Mouse (Mus musculus) heart, embryonic 11.5 days (tissue): ENCODE data around the gene Rbbp4. TPM values are rescaled to one million over a fixed set of nuclear protein-coding genes. Genes with fewer than 3 reads are reported as not detected.

Experiments
- ATAC-seq: fragments of 200-750 bp; cut with Nextera tagmentation; replicated peaks from 2 replicates; pipeline ENCODE4 v1.8.0; 2017; ENCODE audit warnings: moderate library complexity; ENCODE audit not compliant: insufficient number of reproducible peaks, low FRiP score, low TSS enrichment
- H3K27ac ChIP-seq: fragments of 300-500 bp; sonication (generic); 2 replicates; pipeline ENCODE4 v1.5.1; 2014; ENCODE audit warnings: mild to moderate bottlenecking, low read depth, low read length
- H3K27me3 ChIP-seq: fragments of 300-500 bp; sonication (generic); 2 replicates; pipeline ENCODE4 v1.6.1; 2014; ENCODE audit warnings: mild to moderate bottlenecking, low read length, mixed read lengths; ENCODE audit not compliant: control insufficient read depth, insufficient read depth
- H3K36me3 ChIP-seq: fragments of 300-500 bp; sonication (generic); 2 replicates; pipeline ENCODE4 v1.6.1; 2014; ENCODE audit warnings: mild to moderate bottlenecking, low read length, moderate library complexity, mixed read lengths; ENCODE audit not compliant: control insufficient read depth, insufficient read depth
- H3K4me1 ChIP-seq: fragments of 300-500 bp; sonication (generic); 2 replicates; pipeline ENCODE4 v1.6.1; 2014; ENCODE audit warnings: low read length; ENCODE audit not compliant: control insufficient read depth, insufficient read depth
- H3K4me2 ChIP-seq: fragments of 300-500 bp; sonication (generic); 2 replicates; pipeline ENCODE4 v1.6.1; 2014; ENCODE audit warnings: mild to moderate bottlenecking, moderate library complexity
- H3K4me3 ChIP-seq: fragments of 300-500 bp; sonication (generic); 2 replicates; pipeline ENCODE4 v1.5.1; 2014; ENCODE audit warnings: low read depth, low read length
- H3K9ac ChIP-seq: fragments of 300-500 bp; sonication (generic); 2 replicates; pipeline ENCODE4 v1.6.1; 2014; ENCODE audit warnings: mild to moderate bottlenecking, low read depth, low read length, moderate library complexity
- H3K9me3 ChIP-seq: fragments of 300-500 bp; sonication (generic); replicated peaks from 2 replicates; pipeline ENCODE4 v1.6.1; 2016; ENCODE audit warnings: low read length; ENCODE audit not compliant: control insufficient read depth
- WGBS: fragments of 180-500 bp; shearing (Covaris S2); extraction: QIAGEN DNeasy Blood & Tissue Kit; methylation state at CpG from one replicate; pipeline ENCODE4 v1.1.7; 2014; ENCODE audit not compliant: insufficient replicate concordance; 5-methylcytosine and 5-hydroxymethylcytosine counted together
- polyA plus RNA-seq: library from polyadenylated mRNA; unstranded; fragments of >200 nt; fragmentation: Nextera tagmentation; extraction: Ambion mirVana; gene quantifications from 2 replicates; pipeline ENCODE4 v1.2.1, GENCODE M21; 2014

The Rbbp4 gene
- polyA plus RNA-seq, 1 experiment from 2014 or later, result 337 TPM

- Histone ChIP-seq H3K9ac (no peak overlapping the region), H3K4me1 (peaks cover 9% of the 10 kb centered on the region), H3K27ac (no peak overlapping the region), H3K36me3 (no peaks in the 10 kb centered on the region), H3K9me3 (no peaks in the 10 kb centered on the region), H3K4me3 (no peak overlapping the region), H3K27me3 (peaks cover 14% of the 10 kb centered on the region), H3K4me2 (peak overlapping the region; percentile 96; the same call in 1 of the 2 replicates)
- no peak for ATAC-seq
- 58% methylated on average over 5 of the region's 5 CpGs for WGBS
Measured at GRCm38 (mm10) chr4:129286001-129286682, 49.0 kb downstream of the Rbbp4 start.

GRCm38 (mm10) chr4:129284685-129285084 is 50.5 kb downstream of the Rbbp4 start:
- Histone ChIP-seq H3K36me3 (no peaks in the 10 kb centered on the region), H3K4me2 (no peak overlapping the region), H3K9ac (no peak overlapping the region), H3K4me1 (peaks cover 9% of the 10 kb centered on the region), H3K27me3 (peaks cover 14% of the 10 kb centered on the region), H3K27ac (no peak overlapping the region), H3K4me3 (no peak overlapping the region), H3K9me3 (no peaks in the 10 kb centered on the region)
- no peak for ATAC-seq
- 79% methylated on average over 2 of the region's 2 CpGs for WGBS

GRCm38 (mm10) chr4:129283226-129283625 is 51.9 kb downstream of the Rbbp4 start:
- 77% methylated on average over 5 of the region's 5 CpGs for whole genome bisulfite sequencing
- no peaks in the 10 kb centered on the region for H3K36me3 ChIP-seq

GRCm38 (mm10) chr4:129282786-129283185 is 52.4 kb downstream of the Rbbp4 start:
- H3K9ac ChIP-seq, result no peak overlapping the region
- WGBS, result 80% methylated on average over 5 of the region's 5 CpGs
- ATAC-seq, result no peak

More at GRCm38 (mm10) chr4:129283226-129283625, 51.9 kb downstream of the Rbbp4 start:
- no peak for ATAC-seq
- no peak overlapping the region for H3K4me3 ChIP-seq
- H3K4me1 ChIP-seq, result peaks cover 9% of the 10 kb centered on the region
- H3K27ac ChIP-seq, result no peak overlapping the region
- H3K27me3 ChIP-seq, result peaks cover 14% of the 10 kb centered on the region
- H3K9ac ChIP-seq, result no peak overlapping the region
- H3K4me2 ChIP-seq, result no peak overlapping the region
- no peaks in the 10 kb centered on the region for H3K9me3 ChIP-seq

GRCm38 (mm10) chr4:129276453-129276865 is 58.7 kb downstream of the Rbbp4 start:
- no peak overlapping the region for H3K4me2 ChIP-seq
- 2% methylated on average over 18 of the region's 18 CpGs for WGBS
- H3K9ac ChIP-seq, result no peak overlapping the region

More at GRCm38 (mm10) chr4:129282786-129283185, 52.4 kb downstream of the Rbbp4 start:
- Histone ChIP-seq H3K27ac (no peak overlapping the region), H3K36me3 (no peaks in the 10 kb centered on the region), H3K4me2 (no peak overlapping the region), H3K4me1 (peaks cover 9% of the 10 kb centered on the region), H3K9me3 (no peaks in the 10 kb centered on the region), H3K27me3 (peaks cover 14% of the 10 kb centered on the region), H3K4me3 (no peak overlapping the region)

GRCm38 (mm10) chr4:129272756-129273046 is 62.5 kb downstream of the Rbbp4 start:
- H3K27me3 ChIP-seq, result peaks cover 27% of the 10 kb centered on the region
- H3K9ac ChIP-seq, result no peak overlapping the region
- H3K4me2 ChIP-seq, result no peak overlapping the region
- H3K27ac ChIP-seq, result no peak overlapping the region
- WGBS, result 38% methylated on average over 5 of the region's 5 CpGs
- no peak for ATAC-seq
- H3K4me3 ChIP-seq, result no peak overlapping the region
- H3K9me3 ChIP-seq, result no peaks in the 10 kb centered on the region
- no peaks in the 10 kb centered on the region for H3K36me3 ChIP-seq
- H3K4me1 ChIP-seq, result no peaks in the 10 kb centered on the region

More at GRCm38 (mm10) chr4:129276453-129276865, 58.7 kb downstream of the Rbbp4 start:
- H3K9me3 ChIP-seq, result no peaks in the 10 kb centered on the region
- no peaks in the 10 kb centered on the region for H3K36me3 ChIP-seq
- H3K4me3 ChIP-seq, result no peak overlapping the region
- ATAC-seq, result no peak
- peaks cover 20% of the 10 kb centered on the region for H3K27me3 ChIP-seq
- no peaks in the 10 kb centered on the region for H3K4me1 ChIP-seq
- H3K27ac ChIP-seq, result no peak overlapping the region

GRCm38 (mm10) chr4:129271991-129272755 is 63.0 kb downstream of the Rbbp4 start:
- no peak for ATAC-seq
- WGBS, result 19% methylated on average over 15 of the region's 15 CpGs
- no peak overlapping the region; the same call in 1 of the 2 replicates for H3K4me2 ChIP-seq
- peaks cover 30% of the 10 kb centered on the region for H3K27me3 ChIP-seq
- H3K4me1 ChIP-seq, result no peaks in the 10 kb centered on the region
- no peak overlapping the region for H3K9ac ChIP-seq
- H3K4me3 ChIP-seq, result no peak overlapping the region
- H3K36me3 ChIP-seq, result no peaks in the 10 kb centered on the region
- no peaks in the 10 kb centered on the region for H3K9me3 ChIP-seq
- no peak overlapping the region for H3K27ac ChIP-seq

- WGBS, result 32% methylated on average over 1 of the region's 1 CpGs
- Histone ChIP-seq H3K27ac (no peak overlapping the region), H3K36me3 (no peaks in the 10 kb centered on the region), H3K27me3 (peaks cover 34% of the 10 kb centered on the region), H3K9me3 (no peaks in the 10 kb centered on the region), H3K4me3 (no peak overlapping the region), H3K4me2 (no peak overlapping the region), H3K4me1 (peaks cover 1% of the 10 kb centered on the region; the same call in 1 of the 2 replicates), H3K9ac (no peak overlapping the region)
- ATAC-seq, result no peak
Measured at GRCm38 (mm10) chr4:129268698-129269097, 66.5 kb downstream of the Rbbp4 start.
